Mouse (Mus musculus): Measurements from ENCODE around the gene Faap20. TPM values are rescaled to one million over a fixed set of nuclear protein-coding genes. Genes with fewer than 3 reads are reported as not detected.
A peak's percentile ranks its signal among the peaks of the same experiment; 100 is the strongest.

The Faap20 gene
- polyA plus RNA-seq, 1 experiment from 2014 or later = 65.0 TPM

DNA sequence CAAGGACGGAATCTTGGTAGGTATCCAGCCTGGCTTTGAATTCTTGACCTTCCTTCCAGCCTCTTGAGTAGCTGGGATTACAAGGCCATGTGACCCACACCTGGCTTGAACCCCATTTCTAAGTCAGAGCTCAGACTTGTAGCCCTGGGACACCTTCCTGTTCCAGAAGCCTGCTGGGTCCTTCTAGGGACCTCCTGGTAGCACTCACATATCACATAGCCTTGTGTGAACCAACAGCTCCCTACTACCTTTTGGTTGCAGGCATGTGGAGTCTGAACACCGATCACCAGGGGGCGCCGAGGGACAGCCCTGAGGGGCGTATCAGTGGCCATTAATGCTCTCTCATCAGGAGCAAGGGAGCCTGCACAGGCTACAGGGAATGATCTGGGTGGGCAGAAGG is 18.8 kb downstream of the Faap20 start:
- H3K4me2 ChIP-seq (replicated peaks; ENCODE audit: low read depth, low read length) = no peak overlapping the region
- H3K27ac ChIP-seq (ENCODE audit: low read length) = peak overlapping the region; percentile 49; the same call in 1 of the 2 replicates
- peaks cover 14% of the 10 kb centered on the region; the same call in 1 of the 2 replicates for H3K4me1 ChIP-seq (ENCODE audit: control insufficient read depth, insufficient read depth, low read length)
- H3K9ac ChIP-seq (replicated peaks; ENCODE audit: low read depth, low read length) = no peak overlapping the region
- H3K4me3 ChIP-seq (ENCODE audit: low read depth, low read length) = no peak overlapping the region
- 29% methylated on average over 5 of the region's 5 CpGs for WGBS
- ATAC-seq (ENCODE audit: insufficient number of reproducible peaks, insufficient read depth, low FRiP score, low read depth) = peak; percentile 66; the same call in 1 of the 2 replicates
- H3K27me3 ChIP-seq (ENCODE audit: control insufficient read depth, insufficient read depth, low read length) = no peaks in the 10 kb centered on the region
- H3K36me3 ChIP-seq (ENCODE audit: control insufficient read depth, insufficient read depth, low read length) = no peaks in the 10 kb centered on the region
- no peaks in the 10 kb centered on the region for H3K9me3 ChIP-seq (ENCODE audit: control insufficient read depth, low read depth, low read length)

DNA sequence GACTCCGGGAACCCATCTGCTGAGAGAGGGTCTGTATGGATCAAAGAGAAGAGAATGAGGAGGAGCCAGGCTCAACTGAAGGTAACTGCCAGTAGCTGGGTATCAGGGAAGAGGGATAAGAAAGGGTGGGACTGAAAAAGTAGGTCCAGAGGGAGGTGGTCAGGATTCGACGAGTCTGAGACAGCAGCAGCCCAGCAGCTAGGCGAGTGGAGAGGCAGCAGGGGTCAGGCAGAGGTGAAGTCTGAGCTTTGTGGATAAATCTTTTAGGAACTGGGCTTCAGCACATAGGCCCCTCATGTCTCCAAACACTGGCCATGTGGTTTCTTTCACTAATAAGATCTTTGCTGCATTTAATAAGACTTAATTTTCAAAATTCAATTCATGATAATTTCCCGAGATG is 24.8 kb downstream of the Faap20 start:
- WGBS = 28% methylated on average over 5 of the region's 5 CpGs
- no peak overlapping the region for H3K4me3 ChIP-seq (ENCODE audit: low read depth, low read length)
- H3K27me3 ChIP-seq (ENCODE audit: control insufficient read depth, insufficient read depth, low read length) = no peaks in the 10 kb centered on the region
- peaks cover 11% of the 10 kb centered on the region; the same call in 1 of the 2 replicates for H3K4me1 ChIP-seq (ENCODE audit: control insufficient read depth, insufficient read depth, low read length)
- ATAC-seq (ENCODE audit: insufficient number of reproducible peaks, insufficient read depth, low FRiP score, low read depth) = no peak
- no peak overlapping the region for H3K9ac ChIP-seq (replicated peaks; ENCODE audit: low read depth, low read length)
- H3K9me3 ChIP-seq (ENCODE audit: control insufficient read depth, low read depth, low read length) = no peaks in the 10 kb centered on the region
- no peak overlapping the region for H3K4me2 ChIP-seq (replicated peaks; ENCODE audit: low read depth, low read length)
- H3K27ac ChIP-seq (ENCODE audit: low read length) = no peak overlapping the region
- no peaks in the 10 kb centered on the region for H3K36me3 ChIP-seq (ENCODE audit: control insufficient read depth, insufficient read depth, low read length)

DNA sequence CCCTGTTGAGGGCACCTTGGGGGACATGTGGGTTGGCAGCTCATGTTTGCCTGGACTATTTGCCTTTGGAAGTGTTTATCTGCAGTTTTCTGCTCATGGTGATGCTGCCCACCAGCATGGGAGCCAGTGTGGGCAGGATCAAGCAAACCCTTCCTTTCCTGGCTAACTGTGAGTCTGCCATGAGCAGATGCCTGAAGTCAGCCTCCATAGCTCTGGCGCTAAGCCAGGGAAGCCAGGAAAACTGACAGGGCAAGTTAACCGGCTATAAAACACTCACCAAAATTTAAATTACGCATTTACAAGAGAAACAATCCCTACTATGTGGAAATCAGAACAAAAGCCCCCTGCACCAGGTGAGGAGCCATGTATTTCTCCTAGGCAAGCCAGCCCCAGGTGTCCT is 25.2 kb downstream of the Faap20 start:
- Histone ChIP-seq H3K4me2 (replicated peaks; ENCODE audit: low read depth, low read length) (no peak overlapping the region), H3K9me3 (ENCODE audit: control insufficient read depth, low read depth, low read length) (no peaks in the 10 kb centered on the region), H3K36me3 (ENCODE audit: control insufficient read depth, insufficient read depth, low read length) (no peaks in the 10 kb centered on the region), H3K9ac (replicated peaks; ENCODE audit: low read depth, low read length) (no peak overlapping the region), H3K4me3 (ENCODE audit: low read depth, low read length) (no peak overlapping the region), H3K27me3 (ENCODE audit: control insufficient read depth, insufficient read depth, low read length) (no peaks in the 10 kb centered on the region), H3K27ac (ENCODE audit: low read length) (no peak overlapping the region; the same call in 1 of the 2 replicates), H3K4me1 (ENCODE audit: control insufficient read depth, insufficient read depth, low read length) (peaks cover 13% of the 10 kb centered on the region; the same call in 1 of the 2 replicates)
- 0 out of 2 replicates have a peak, but pooled peaks have one; percentile 37 for ATAC-seq (ENCODE audit: insufficient number of reproducible peaks, insufficient read depth, low FRiP score, low read depth)
- 42% methylated on average over 3 of the region's 3 CpGs for WGBS

DNA sequence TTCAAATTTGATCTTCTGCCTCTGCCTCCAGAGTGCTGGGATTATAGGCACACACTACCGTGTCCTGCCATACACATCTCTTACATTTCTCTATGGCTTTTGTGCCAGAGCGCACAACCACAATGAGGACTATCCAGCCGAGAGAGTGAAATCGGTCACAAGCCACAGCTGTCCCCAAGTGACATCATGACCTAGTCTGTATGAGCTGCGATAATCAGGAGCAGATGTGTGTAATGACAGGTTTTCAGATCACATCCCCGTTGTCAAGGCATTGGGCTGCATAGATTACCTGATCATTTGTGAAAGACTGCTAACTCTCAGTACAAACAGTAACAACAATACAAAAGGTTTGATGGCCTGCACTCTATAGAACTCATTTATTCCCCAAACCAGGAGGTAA is 28.4 kb downstream of the Faap20 start:
- 80% methylated on average over 6 of the region's 6 CpGs for WGBS
- H3K4me3 ChIP-seq (ENCODE audit: low read depth, low read length) = no peak overlapping the region
- H3K27me3 ChIP-seq (ENCODE audit: control insufficient read depth, insufficient read depth, low read length) = no peaks in the 10 kb centered on the region
- no peak overlapping the region for H3K27ac ChIP-seq (ENCODE audit: low read length)
- no peaks in the 10 kb centered on the region for H3K9me3 ChIP-seq (ENCODE audit: control insufficient read depth, low read depth, low read length)
- H3K9ac ChIP-seq (replicated peaks; ENCODE audit: low read depth, low read length) = no peak overlapping the region
- ATAC-seq (ENCODE audit: insufficient number of reproducible peaks, insufficient read depth, low FRiP score, low read depth) = no peak
- no peaks in the 10 kb centered on the region for H3K36me3 ChIP-seq (ENCODE audit: control insufficient read depth, insufficient read depth, low read length)
- H3K4me2 ChIP-seq (replicated peaks; ENCODE audit: low read depth, low read length) = no peak overlapping the region
- peaks cover 37% of the 10 kb centered on the region for H3K4me1 ChIP-seq (ENCODE audit: control insufficient read depth, insufficient read depth, low read length)

DNA sequence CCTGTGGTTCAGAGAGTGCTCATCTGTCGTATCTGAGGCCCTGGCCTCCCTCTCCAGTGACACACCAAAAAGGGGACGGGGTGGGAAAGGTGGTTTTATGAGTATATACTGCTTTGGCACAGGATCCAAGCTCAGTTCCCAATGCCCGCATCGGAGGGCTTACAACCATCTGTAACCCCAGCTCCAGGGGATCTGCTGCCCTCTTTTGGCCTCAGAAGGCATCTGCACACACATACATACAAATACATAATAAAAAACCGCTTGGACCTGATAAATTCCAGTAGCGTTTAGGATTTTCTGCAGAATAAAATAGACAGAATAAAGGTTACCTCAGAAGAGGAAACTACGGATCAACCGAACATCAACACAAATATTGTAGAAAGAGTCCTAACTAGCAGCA is 29.5 kb downstream of the Faap20 start:
- Histone ChIP-seq H3K27me3 (ENCODE audit: control insufficient read depth, insufficient read depth, low read length) (no peaks in the 10 kb centered on the region), H3K27ac (ENCODE audit: low read length) (no peak overlapping the region), H3K4me2 (replicated peaks; ENCODE audit: low read depth, low read length) (no peak overlapping the region), H3K9ac (replicated peaks; ENCODE audit: low read depth, low read length) (no peak overlapping the region), H3K9me3 (ENCODE audit: control insufficient read depth, low read depth, low read length) (no peaks in the 10 kb centered on the region), H3K36me3 (ENCODE audit: control insufficient read depth, insufficient read depth, low read length) (no peaks in the 10 kb centered on the region), H3K4me3 (ENCODE audit: low read depth, low read length) (no peak overlapping the region), H3K4me1 (ENCODE audit: control insufficient read depth, insufficient read depth, low read length) (peaks cover 43% of the 10 kb centered on the region)
- no peak for ATAC-seq (ENCODE audit: insufficient number of reproducible peaks, insufficient read depth, low FRiP score, low read depth)
- WGBS = 81% methylated on average over 8 of the region's 8 CpGs

DNA sequence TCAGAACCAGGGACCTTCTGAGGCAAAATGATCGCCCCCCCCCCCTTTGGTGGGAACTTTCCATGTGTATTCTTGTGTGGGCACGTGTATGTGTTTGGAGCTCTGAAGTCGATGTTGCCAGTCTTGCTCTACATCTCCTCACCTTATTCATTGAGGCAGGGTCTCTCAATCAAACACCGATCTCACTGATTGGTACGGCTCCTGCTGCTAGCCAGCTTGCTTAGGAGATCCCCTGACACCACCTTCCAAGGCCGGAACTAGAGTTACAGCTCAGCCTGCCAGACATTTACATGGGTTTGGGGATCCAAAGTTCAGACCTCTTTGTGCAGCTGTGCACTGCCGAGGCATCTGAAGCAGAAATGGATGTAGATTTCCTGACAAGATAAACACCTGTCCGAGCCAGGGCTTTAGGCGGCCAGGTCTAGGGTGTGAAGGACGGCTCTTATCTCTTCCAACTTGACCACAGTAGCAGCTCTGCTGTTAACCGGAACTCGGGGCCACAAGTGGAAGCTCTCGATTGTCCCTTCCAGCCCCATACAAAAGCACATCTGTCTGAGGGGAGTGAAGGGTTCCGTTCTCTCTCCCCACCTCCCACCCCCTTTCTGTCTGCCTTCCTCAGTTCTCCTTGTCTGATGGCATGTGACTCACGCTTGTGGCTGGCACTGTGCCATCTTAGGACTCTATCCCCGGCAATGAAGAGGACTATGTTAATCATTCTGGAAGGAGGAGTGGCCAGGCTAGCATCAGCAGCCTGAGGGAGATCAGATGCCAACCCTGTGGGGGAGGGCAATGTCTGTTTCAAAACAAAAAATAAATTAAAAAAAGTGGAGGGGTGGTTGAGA is 30.5 kb downstream of the Faap20 start:
- WGBS = 48% methylated on average over 16 of the region's 16 CpGs

DNA sequence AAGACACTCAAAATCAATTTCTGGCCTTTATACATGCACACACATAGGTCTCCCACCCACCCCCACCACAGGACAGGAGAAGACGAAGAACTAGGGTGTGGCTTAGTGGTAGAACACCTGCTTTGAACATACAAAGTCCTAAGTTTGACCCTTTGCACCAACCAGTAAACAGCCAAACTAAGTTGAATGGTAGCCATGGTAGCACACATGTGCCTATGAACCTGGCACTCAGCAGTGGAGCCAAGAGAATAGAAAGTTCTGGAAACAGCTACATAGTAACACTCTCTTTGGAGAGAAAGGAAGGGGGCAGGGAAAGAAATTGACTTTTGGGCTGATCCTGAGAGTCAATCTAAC is 31.1 kb downstream of the Faap20 start:
- no peak overlapping the region for H3K27ac ChIP-seq (ENCODE audit: low read length)
- peaks cover 32% of the 10 kb centered on the region for H3K4me1 ChIP-seq (ENCODE audit: control insufficient read depth, insufficient read depth, low read length)
- no peak overlapping the region for H3K4me3 ChIP-seq (ENCODE audit: low read depth, low read length)
- no peaks in the 10 kb centered on the region for H3K27me3 ChIP-seq (ENCODE audit: control insufficient read depth, insufficient read depth, low read length)
- no peak overlapping the region for H3K9ac ChIP-seq (replicated peaks; ENCODE audit: low read depth, low read length)
- no peak for ATAC-seq (ENCODE audit: insufficient number of reproducible peaks, insufficient read depth, low FRiP score, low read depth)
- no peak overlapping the region for H3K4me2 ChIP-seq (replicated peaks; ENCODE audit: low read depth, low read length)
- no peaks in the 10 kb centered on the region for H3K36me3 ChIP-seq (ENCODE audit: control insufficient read depth, insufficient read depth, low read length)
- 73% methylated on average over 1 of the region's 1 CpGs for WGBS
- H3K9me3 ChIP-seq (ENCODE audit: control insufficient read depth, low read depth, low read length) = no peaks in the 10 kb centered on the region

More for the DNA sequence above, 30.5 kb downstream of the Faap20 start:
- Histone ChIP-seq H3K9me3 (ENCODE audit: control insufficient read depth, low read depth, low read length) (no peaks in the 10 kb centered on the region), H3K4me1 (ENCODE audit: control insufficient read depth, insufficient read depth, low read length) (peaks cover 32% of the 10 kb centered on the region), H3K36me3 (ENCODE audit: control insufficient read depth, insufficient read depth, low read length) (no peaks in the 10 kb centered on the region), H3K4me3 (ENCODE audit: low read depth, low read length) (no peak overlapping the region), H3K4me2 (replicated peaks; ENCODE audit: low read depth, low read length) (no peak overlapping the region), H3K9ac (replicated peaks; ENCODE audit: low read depth, low read length) (no peak overlapping the region), H3K27ac (ENCODE audit: low read length) (no peak overlapping the region), H3K27me3 (ENCODE audit: control insufficient read depth, insufficient read depth, low read length) (no peaks in the 10 kb centered on the region)
- 0 out of 2 replicates have a peak, but pooled peaks have one; percentile 14 for ATAC-seq (ENCODE audit: insufficient number of reproducible peaks, insufficient read depth, low FRiP score, low read depth)

DNA sequence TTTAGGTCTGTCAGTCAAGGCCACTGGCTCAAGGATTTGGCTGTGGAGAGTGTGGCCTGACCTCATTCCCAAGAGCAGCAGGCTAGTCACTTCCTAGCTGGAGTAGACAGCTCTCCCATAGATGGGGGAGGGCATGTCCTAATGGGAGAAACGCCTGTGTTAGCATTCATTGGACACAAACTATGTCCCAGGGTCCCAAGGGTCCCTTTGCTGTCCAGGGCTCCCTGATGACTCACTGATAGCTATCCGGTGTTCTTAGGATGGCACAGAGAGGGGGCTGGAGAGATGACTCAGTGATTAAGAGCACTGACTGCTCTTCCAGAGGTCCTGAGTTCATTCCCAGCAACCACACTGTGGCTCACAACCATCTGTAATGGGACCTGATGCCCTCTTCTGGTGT is 31.6 kb downstream of the Faap20 start:
- H3K27ac ChIP-seq (ENCODE audit: low read length) = no peak overlapping the region
- no peaks in the 10 kb centered on the region for H3K9me3 ChIP-seq (ENCODE audit: control insufficient read depth, low read depth, low read length)
- no peak for ATAC-seq (ENCODE audit: insufficient number of reproducible peaks, insufficient read depth, low FRiP score, low read depth)
- no peak overlapping the region for H3K4me2 ChIP-seq (replicated peaks; ENCODE audit: low read depth, low read length)
- no peak overlapping the region for H3K9ac ChIP-seq (replicated peaks; ENCODE audit: low read depth, low read length)
- no peak overlapping the region for H3K4me3 ChIP-seq (ENCODE audit: low read depth, low read length)
- H3K36me3 ChIP-seq (ENCODE audit: control insufficient read depth, insufficient read depth, low read length) = no peaks in the 10 kb centered on the region
- WGBS = 69% methylated on average over 2 of the region's 2 CpGs
- H3K27me3 ChIP-seq (ENCODE audit: control insufficient read depth, insufficient read depth, low read length) = no peaks in the 10 kb centered on the region
- H3K4me1 ChIP-seq (ENCODE audit: control insufficient read depth, insufficient read depth, low read length) = peaks cover 32% of the 10 kb centered on the region
